Mouse (Mus musculus) mouse trophoblast stem cell (cell line): ENCODE results near the gene Eif4g1.

Experiments used
- in situ Hi-C, 2 experiments: fragments of 300-500 bp; cut with MseI, MboI; formaldehyde crosslinking; loops; 2 replicates in 1 of 2; 3 replicates in 1 of 2; pipeline ENCODE4 v1.15.1; 2025

The Eif4g1 gene

DNA sequence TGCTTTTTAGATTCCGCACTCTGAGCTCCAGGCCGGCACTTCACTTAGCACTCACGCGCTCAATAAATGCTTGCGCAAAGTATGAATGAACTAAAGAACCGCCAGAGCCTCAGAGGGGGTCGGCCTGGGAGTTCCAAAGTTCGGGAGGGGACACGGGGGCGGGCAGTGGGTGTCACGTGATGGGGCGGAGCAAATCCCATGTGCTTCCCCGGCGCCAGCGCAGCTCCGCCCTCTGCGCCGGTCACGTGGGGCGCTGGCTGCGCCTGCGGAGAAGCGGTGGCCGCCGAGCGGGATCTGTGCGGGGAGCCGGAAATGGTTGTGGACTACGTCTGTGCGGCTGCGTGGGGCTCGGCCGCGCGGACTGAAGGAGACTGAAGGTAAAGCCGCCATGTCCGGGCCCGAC is 4.4 kb downstream of the Eif4g1 start:
- in situ Hi-C loops, result no loop called here

DNA sequence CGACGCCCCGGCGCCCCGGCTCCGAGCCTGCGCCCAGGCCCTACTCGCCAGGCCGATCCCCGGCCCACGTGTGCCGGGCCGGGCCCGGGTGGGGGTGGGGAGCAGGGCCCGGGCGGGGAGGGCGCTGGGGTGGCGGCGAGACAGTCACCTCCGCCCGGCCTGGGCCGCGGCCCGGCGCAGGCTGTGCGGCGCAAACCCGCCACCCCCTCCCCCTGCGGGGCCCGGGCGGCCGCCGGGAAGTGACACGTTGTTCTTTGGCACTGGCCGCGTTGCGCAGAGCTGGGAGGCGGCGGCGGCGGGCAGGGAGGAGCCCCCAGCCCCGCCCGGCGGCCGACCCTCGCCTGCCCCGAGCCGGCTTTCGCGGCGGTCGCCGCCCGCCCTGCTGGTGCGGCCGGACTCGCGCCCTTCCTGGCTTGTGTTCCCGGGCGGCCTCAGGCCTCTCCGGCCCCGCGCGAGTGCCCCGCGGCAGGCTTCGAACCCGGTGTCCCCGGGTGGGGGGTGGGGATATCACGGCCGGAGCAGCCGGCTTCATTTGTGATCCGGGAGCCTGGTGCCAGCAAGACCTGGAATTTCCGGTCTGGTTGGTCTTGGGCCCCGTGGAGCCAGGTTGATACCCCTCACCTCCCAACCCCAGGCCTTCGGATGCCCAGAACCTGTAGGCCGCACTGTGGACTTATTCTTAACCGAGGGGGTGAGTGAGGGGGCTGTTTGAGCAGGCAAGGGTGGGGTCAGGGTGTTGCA is 5.0 kb downstream of the Eif4g1 start:
- in situ Hi-C loops, result no loop called here

DNA sequence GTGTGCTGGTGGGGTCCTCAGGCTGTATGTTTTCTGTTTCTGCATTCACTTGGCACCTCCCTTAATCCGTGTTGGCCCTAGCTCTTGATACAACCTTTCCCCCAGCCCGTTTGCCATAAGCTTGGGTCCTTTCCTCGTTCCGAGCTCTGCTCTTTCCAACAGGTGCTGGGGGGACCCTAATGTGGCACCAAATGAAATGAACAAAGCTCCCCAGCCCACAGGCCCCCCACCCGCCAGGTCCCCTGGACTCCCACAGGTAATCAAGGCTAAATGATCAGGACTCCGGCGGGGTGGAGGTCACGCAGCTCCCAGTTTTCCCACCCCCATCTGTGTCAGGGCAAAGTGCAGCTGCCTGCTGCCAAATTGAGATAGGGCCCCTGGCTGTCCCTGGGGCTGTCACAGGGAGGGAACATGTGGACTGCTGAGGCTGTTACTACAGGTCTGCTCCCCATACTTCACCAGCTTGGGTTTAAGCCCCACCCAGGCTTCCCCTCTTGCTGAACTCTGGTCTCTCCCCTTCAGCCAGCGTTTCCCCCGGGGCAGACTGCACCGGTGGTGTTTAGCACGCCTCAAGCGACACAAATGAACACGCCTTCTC is 5.7 kb downstream of the Eif4g1 start:
- in situ Hi-C loops, result no loop called here

DNA sequence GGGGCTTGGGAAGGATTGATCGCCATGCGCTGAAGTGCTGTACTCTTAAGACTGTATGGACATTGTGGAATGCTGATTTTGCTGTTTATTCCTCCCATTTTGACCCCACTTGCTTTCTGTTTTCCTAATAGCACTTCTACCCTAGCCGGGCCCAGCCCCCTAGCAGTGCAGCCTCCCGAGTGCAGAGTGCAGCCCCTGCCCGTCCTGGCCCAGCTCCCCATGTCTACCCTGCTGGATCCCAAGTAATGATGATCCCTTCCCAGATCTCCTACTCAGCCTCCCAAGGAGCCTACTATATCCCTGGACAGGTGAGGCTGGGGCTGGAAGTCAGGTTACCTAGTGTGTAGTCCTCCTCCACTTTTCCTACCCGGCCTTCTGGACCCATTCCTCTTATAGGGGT is 7.1 kb downstream of the Eif4g1 start:
- in situ Hi-C loops, result no loop called here

DNA sequence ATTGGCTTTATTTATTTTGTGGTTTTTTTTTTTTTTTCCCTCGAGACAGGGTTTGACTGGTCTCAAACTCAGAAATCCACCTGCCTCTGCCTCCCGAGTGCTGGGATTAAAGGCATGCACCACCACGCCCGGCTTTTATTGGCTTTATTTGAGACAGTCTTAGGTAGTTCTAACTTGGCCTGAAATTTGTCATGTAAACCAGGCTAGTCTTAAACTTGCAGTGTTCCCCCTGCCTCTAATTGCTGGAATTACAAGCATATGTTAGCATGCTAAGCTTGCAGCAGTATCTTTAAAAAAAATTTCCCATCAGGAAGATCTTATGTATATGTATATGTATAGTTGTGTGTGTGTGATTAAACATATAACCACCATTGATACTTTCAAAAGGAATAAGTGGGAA is 8.6 kb downstream of the Eif4g1 start:
- in situ Hi-C loops, result no loop called here

DNA sequence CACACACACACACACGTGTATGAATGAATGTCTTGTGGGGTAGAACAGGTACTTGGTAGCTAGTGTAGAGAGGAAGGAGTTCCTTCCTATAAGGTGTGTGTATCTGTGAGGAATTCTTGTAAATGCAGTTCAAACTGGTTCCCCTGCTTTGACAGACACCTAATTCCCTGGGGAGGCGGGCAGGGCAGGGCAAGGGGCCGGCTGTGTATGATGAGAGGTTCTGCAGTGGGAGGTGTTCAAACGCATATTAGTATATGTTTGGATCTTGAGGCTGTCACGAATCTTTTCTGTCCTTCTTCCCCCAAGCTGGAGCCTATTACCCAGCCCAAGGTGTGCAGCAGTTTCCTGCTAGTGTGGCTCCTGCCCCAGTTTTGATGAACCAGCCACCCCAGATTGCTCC is 9.3 kb downstream of the Eif4g1 start:
- in situ Hi-C loops, result no loop called here

DNA sequence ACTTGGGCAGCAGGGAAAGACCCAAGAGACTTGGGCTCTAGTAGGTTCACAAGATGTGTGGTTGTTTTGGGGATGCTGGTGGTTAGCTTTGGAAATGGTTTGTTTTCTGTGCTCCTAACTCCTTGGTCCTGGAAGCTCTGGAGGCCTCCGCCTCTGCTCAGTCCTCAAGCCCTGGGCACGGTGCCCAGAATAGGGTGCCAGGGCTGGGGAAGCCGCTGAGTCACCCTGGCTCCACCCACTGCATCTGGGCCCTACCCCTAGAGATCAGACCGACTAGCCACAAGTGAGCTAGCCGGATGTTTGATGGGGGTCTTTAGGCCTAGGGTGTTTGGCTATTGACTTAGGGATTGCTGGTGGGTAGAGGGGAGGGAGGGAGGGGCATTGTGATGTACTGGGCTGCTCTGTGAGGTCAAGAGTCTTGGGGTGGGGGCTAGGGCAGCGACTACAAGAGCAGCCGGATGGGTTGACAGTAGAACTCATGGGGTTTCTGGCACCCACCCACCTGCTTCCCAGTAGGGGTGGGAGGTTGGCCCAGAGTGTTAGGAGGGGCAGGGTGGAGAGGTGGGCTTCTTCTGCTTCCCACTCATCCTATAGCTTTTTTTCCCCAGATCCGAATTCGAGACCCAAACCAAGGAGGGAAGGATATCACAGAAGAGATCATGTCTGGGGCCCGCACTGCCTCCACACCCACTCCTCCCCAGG is 10.0 kb downstream of the Eif4g1 start:
- in situ Hi-C loops, result no loop called here

DNA sequence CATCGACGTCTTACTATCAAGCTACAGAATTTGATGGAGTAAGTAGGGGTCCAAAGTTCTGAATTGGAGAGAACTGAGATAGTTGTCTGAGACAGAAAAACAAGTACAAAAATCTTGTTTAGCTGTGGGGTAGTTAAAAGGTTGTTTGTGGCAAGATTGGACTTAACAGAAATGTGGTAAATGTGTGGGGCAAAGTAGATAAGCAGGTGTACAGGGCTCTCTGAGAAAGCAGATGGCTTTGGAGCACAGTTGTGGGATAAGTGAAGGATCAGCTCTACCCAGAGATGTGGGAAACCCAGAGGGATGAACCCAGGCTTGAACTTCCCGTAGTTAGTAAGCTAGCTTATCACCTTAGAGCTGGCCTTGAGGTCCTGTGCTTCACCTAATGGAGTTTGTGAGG is 22.7 kb downstream of the Eif4g1 start:
- in situ Hi-C loops, result no loop called here

DNA sequence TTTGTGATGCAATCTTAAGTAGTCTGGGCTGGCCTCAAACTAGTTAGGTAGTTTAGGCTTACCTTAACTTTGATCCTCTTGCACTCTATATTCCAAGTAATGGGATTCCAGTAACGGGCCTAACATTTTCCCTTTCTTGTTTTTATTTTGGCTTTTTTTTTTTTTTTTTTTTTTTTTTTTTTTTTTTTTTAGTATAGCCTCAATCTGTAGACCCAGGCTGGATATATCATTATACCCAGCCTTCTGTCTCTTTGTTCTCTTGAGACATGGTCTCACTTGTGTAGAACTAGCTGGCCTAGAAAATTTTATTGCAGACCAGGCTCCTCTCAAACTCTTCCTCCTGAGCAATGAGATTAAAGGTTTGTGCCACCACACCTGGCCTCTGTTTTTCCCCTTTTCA is 23.5 kb downstream of the Eif4g1 start:
- in situ Hi-C loops, result no loop called here

DNA sequence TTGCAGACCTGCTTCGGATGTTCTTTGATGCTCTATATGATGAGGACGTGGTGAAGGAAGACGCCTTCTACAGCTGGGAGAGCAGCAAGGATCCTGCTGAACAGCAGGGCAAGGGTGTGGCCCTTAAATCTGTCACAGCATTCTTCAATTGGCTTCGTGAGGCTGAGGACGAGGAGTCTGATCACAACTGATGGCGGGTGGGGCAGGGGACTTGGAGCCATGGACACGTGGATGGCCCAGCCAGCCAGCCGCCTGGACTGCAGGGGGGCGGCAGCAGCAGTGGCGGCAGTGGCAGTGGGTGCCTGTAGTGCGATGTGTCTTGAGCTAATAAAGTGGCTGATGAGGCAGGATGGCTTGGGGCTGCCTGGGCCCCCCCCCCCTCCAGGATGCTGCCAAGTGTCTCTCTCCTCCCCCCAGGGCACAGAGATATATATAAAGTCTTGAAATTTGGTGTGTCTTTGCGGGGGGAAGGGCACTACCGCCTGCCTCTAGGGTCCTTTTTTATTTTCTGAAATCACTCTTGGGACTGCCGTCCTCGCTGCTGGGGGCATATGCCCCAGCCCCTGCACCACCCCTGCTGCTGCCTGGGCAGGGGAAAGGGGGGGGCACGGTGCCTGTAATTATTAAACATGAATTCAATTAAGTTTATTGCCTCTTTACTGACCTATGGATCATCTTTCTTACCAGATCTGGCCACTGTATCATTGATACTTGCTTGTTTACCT is 24.3 kb downstream of the Eif4g1 start:
- in situ Hi-C loops, result no loop called here

DNA sequence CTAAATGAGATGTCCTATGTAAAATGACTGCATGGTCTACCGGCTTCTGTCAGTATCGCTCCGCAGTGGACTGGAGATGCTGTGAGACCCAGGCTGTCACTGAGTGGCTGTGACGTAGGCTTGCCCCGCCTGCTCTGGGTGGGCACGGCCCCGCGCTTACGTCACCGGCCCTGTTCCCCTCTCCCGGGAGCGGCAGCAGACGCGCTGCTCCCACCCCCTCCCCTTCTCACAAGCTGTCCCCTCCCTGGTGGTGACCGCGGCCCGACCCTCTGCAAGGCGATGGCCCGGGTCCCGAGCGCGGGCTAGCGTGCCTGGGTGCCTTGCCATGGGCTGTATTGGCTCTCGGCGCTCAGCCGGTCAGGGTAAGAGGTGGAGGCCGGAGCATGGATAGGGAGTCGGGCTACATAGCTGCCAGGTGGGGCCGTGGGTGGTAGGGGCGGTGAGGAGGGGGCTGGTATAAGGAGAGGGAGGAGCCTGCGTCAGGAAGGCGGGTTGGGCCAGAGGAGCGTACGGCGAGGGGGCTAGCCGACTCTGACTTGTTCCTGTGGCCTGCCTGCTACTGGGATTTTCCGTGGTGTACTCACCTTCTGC is 25.1 kb downstream of the Eif4g1 start, which contains the start of gene Fam131a:
TSS of gene Fam131a (plus strand) at position 131 of the 591 bp plus-strand sequence.
- in situ Hi-C loops, result no loop called here

DNA sequence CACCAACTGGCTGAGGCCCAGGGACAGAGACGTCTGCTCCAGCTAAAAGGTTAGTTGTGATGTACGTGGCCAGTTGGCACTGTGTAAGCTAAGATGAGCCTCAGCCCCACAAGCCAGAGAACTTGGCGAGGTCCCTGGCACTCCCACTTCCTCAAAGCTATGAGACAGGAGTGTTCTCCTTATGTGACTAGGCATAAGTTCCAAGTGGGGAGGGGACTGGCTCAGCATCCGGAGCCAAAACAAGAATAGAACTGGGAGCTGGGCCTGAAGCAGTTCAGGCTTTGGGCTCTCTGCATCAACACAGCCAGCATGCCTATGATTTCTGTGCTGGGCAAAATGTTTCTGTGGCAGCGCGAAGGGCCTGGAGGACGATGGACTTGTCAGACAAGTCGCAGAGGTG is 26.7 kb downstream of the Eif4g1 start:
- in situ Hi-C loops, result no loop called here

DNA sequence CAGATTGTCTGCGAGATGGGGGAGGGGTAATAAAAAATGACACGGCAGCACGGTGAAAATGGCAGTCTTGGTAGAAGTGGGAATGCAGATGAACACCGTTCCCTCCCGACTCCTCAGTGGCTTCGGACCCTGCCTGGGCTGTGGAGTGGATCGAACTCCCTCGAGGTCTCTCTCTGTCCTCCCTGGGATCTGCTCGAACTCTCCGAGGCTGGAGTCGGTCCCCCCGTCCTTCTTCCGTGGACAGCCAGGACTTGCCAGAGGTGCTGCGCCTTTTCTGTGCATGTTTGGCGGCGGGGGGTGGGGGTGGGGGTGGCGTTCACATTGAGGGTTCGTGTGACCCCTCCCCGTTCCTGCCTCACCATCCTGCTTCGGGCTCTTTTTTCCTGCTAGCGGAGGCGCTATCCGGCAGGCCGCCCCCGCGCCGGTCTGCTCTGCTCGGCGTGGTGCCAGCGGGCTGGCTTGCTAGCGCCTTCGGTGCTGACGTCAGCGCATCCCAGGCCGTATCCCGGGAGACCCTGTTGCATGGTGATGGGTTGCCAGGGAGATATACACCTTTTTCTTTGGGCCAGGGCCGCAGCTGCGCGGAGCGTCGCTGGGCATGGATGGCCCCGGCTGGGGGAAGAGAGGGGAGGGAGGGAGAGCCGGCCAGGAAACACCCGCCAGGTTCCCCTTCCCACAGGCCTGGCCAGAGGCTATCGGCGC is 27.7 kb downstream of the Eif4g1 start:
- in situ Hi-C loops, result no loop called here

DNA sequence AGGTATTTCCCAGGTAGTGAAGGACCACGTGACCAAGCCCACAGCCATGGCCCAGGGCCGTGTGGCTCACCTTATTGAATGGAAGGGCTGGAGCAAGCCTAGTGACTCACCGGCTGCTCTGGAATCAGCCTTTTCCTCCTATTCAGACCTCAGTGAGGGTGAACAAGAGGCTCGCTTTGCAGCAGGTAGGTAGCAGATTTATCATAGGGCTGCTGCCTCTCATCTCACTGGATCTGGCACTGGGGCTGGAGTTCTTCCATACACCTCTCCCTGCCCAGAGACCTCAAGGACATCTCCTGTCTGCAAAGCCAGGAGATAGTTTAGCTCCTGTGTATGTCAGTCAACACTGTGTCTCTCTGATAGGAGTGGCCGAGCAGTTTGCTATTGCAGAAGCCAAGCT is 31.2 kb downstream of the Eif4g1 start:
- in situ Hi-C loops, result no loop called here

DNA sequence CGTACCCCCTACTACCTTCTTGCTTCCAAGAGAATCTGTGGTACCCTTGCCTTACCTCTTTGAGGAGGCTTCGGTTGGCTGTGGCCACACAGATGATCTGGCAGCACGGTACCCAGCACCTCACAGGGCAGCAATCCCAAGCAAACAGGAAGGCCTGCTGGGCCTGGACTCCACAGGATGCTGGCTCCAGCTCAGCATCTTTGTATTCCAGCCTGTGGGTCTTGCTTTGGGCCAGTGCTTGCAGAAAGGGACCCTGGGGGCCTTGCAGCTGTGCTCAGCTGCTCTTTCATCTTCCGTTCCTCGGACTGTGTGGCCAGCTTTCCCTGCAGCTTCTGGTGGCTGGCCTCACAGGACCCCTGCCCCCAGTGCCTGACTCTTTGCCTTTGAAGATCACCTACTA is 31.9 kb downstream of the Eif4g1 start:
- in situ Hi-C loops, result no loop called here

DNA sequence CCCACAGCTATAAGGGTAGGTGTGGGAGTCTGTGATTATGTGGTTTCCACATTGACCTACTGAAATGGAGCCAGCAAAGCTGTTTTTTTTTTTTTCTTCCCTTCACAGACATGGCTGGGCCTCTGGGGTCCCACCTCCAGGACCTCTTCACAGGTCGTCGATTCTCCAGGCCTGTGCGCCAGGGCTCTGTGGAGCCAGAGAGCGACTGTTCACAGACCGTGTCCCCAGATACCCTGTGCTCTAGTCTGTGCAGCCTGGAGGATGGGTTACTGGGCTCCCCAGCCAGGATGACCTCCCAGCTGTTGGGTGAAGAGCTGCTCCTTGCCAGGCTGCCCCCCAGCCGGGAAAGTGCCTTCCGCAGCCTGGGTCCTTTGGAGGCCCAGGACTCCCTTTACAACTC is 33.2 kb downstream of the Eif4g1 start:
- in situ Hi-C loops, result no loop called here

DNA sequence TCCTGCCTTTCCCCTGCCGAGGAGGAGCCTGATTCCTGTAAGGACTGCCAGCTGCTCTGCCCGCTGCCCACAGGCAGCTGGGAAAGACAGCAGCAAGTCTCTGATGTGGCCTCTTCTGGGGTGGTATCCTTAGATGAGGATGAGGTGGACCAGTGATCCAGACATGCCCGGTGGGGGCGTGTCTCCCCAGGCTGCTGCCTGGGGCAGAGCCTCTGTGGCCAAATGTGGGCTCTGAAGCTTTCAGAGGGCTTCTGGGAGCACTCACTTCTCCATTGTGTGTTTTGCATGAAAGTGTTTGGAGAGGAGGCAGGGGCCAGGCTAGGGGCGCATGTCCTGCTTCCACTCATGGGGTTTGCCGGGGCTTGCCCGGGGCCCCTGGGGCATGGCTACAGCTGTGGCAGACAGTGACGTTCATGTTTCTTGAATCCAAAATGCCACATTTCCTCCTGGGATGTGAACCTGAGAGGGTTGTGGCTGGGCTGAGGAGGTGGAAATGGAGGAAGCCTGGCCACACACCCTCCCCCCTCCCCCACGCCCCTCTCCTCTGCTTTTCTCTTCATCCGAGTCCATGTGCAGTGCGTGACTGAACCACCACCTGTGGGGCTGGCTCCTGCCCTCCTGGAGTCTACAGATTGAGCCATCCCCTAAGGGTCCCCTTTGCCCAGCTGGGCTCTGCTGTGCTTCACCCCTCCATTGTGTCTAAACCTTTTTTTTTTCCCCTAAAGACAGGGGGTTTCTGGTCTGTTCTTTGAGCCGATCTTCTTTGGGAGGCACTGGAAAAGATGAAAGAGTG is 33.8 kb downstream of the Eif4g1 start:
- in situ Hi-C loops, result no loop called here

DNA sequence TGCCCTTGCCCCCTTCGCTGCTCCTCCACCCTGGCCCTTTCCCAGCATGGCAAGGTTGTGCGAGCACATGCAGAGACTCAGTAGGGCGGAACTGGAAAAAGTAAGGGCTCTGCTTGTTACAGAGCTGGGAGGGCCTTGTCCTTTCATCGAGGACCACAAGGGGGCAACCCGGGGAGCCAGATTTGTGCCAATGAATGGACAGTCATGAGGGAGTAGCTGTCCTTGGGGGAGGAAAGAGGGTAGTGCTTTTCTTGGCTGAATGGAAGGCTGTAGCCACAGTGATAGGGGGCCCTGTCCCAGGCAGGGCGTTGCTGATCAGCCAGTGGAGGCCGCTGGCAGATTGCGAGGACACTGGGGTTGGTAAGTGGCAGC is 34.4 kb downstream of the Eif4g1 start:
- in situ Hi-C loops, result no loop called here

DNA sequence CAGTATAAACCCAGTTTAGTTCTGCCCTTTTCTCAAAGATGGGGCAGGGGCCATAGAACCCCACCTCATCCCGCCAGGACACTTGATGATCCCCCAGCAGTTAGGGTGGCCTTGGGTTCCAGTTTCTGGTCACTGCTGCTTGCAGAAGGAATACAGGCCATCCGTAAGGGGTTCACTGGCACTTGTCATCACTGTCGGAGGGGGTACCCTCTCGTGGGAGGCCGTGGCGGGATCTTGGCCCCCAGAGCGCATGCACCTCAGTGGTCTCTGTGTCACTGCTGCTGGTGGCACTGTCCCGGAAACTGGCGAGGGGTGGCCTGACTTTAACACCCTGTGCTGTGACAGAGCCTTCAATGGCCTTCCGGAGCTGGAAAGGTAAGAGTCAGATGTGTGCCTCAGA is 35.0 kb downstream of the Eif4g1 start:
- in situ Hi-C loops, result no loop called here

DNA sequence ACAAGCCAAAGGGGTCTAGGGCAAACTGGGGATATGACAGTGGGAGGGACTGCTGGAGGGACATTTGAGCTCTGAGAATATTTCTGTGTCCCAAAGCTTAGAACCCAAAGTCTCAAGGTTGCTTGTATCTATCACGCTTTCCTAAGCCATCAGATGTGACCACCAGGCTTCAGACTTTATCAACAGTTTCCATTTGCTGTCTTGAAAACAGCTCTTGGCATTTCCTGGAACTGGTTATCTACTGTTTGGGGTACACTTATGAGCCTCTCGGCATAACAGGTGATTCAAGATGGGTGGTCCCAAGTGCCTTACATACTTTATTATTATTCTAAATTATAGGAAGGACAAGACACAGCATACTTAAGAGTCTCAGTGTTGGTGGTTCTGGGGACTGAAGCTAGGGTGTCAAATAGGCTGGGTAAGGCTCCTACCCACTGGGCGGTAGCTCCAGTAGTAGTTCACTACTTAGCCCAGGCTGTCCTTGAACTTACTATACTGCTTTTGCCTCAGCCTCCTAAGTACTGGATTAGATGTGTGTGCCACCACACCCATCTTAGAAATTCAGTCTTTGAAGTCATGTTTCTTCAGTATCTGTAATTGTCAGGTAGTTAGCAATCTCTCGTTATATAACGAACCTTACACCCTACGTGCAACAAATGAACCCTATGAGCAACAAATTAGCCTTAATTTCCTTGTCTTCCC is 35.7 kb downstream of the Eif4g1 start:
- in situ Hi-C loops, result no loop called here
